Mouse (Mus musculus): ENCODE data around the gene Yju2.
"Not testable (repeated sequence)": the region's sequence is repeated elsewhere in the genome, so short reads cannot be mapped to it uniquely, and the experiment has no call there.

Gene Yju2

GRCm38 (mm10) chr17:55958918-55959728 is at the start of gene Yju2:
Gene Yju2, plus strand, starts transcription at chr17:55959099.
- peak; percentile 98 for DNase-seq (ENCODE audit: low spot score)

- peak; percentile 47 for DNase-seq (ENCODE audit: low spot score)
Measured at GRCm38 (mm10) chr17:55931553-55932502, 27.1 kb upstream of the Yju2 start.

- DNase-seq (ENCODE audit: low spot score): no peak
Measured at GRCm38 (mm10) chr17:55932635-55933034, 26.3 kb upstream of the Yju2 start.

- DNase-seq (ENCODE audit: low spot score): no peak
Measured at GRCm38 (mm10) chr17:55933191-55933590, 25.7 kb upstream of the Yju2 start.

GRCm38 (mm10) chr17:55944387-55944865 is 14.5 kb upstream of the Yju2 start:
- not testable (repeated sequence) for DNase-seq (ENCODE audit: low spot score)

- DNase-seq (ENCODE audit: low spot score): peak; percentile 89
Measured at GRCm38 (mm10) chr17:55944866-55945682, 13.8 kb upstream of the Yju2 start.

GRCm38 (mm10) chr17:55945696-55946095 is 13.2 kb upstream of the Yju2 start:
- DNase-seq (ENCODE audit: low spot score): no peak

GRCm38 (mm10) chr17:55948647-55949046 is 10.3 kb upstream of the Yju2 start:
- DNase-seq (ENCODE audit: low spot score): no peak

GRCm38 (mm10) chr17:55949400-55949799 is 9.5 kb upstream of the Yju2 start, which contains the start of gene Zfp119b:
Gene Zfp119b, minus strand, starts transcription at chr17:55949500.
- no peak for DNase-seq (ENCODE audit: low spot score)

GRCm38 (mm10) chr17:55950601-55951000 is 8.3 kb upstream of the Yju2 start:
- DNase-seq (ENCODE audit: low spot score): no peak

GRCm38 (mm10) chr17:55952041-55952440 is 6.9 kb upstream of the Yju2 start:
- no peak for DNase-seq (ENCODE audit: low spot score)

GRCm38 (mm10) chr17:55952447-55953027 is 6.4 kb upstream of the Yju2 start, which contains the start of gene Ebi3:
Gene Ebi3, plus strand, starts transcription at chr17:55952640.
- DNase-seq (ENCODE audit: low spot score): no peak

- no peak for DNase-seq (ENCODE audit: low spot score)
Measured at GRCm38 (mm10) chr17:55953751-55954150, 5.1 kb upstream of the Yju2 start.

- no peak for DNase-seq (ENCODE audit: low spot score)
Measured at GRCm38 (mm10) chr17:55954229-55954628, 4.7 kb upstream of the Yju2 start.

- no peak for DNase-seq (ENCODE audit: low spot score)
Measured at GRCm38 (mm10) chr17:55956129-55956528, 2.8 kb upstream of the Yju2 start.

GRCm38 (mm10) chr17:55956591-55956990 is 2.3 kb upstream of the Yju2 start:
- DNase-seq (ENCODE audit: low spot score): no peak

- DNase-seq (ENCODE audit: low spot score): peak; percentile 81
Measured at GRCm38 (mm10) chr17:55957168-55957567, 1.7 kb upstream of the Yju2 start.

GRCm38 (mm10) chr17:55957726-55958583 is 944 bp upstream of the Yju2 start:
- no peak for DNase-seq (ENCODE audit: low spot score)

GRCm38 (mm10) chr17:55958584-55958886 is 364 bp upstream of the Yju2 start:
- no peak for DNase-seq (ENCODE audit: low spot score)

- no peak for DNase-seq (ENCODE audit: low spot score)
Measured at GRCm38 (mm10) chr17:55959946-55960740, 1.2 kb downstream of the Yju2 start.
